Mouse (Mus musculus): ENCODE measurements at regions not wholly inside any gene's neighbourhood (a gene's known extent, or its start where the extent isn't known, plus 50 kb on each side); places are given as distances from the start of the nearest gene placed in this dataset.
A peak's percentile ranks its signal among the peaks of the same experiment; 100 is the strongest.

DNA sequence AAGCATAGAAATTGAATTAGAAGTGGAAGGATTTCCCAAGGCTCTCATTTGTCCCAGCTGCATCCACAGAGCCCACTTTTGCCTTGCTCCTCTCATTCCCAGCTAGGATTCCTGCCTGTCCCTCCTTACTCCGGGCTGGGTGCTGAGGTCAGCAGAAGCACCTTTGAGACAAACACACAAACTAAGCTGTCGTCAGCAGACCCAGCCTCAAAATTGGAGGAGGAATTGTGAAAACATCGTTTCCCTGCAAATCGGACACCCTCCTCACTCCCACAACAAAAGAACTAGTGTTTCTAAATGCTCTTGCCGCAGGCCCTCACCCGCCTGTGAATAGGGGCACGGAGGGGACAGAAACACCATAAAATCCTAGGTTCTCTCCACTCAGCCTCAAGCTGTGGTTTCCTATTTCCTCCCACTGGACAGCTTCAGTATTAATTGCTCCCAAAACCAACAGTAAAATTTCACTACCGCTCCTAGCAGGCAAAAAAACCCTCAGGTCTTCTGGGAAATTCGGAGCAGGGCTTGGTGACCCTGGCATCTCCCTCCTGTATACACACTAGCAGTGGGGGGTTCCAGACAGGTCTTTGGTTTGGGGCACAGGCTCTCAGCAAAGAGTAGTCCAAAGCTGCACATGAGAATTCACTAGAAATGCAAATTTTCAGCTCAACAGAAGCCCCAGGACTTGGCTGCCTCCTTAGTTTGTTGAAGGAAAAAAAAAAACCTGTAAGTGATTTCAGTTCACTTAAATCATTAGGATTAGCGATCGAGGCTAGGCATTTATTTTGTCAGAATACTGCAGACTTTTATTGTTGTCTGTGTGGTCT lies 123.5 kb upstream of the Adamts9 start:
- no peak for ATAC-seq
- Histone ChIP-seq H3K9ac (ENCODE audit: low read depth, low read length) (peak overlapping the region; percentile 24; the same call in 1 of the 2 replicates), H3K4me1 (ENCODE audit: control insufficient read depth, insufficient read depth, low read length) (peaks cover 14% of the 10 kb centered on the region), H3K9me3 (ENCODE audit: control insufficient read depth, low read length) (no peaks in the 10 kb centered on the region), H3K27me3 (replicated peaks; ENCODE audit: control insufficient read depth, insufficient read depth, low read length) (no peaks in the 10 kb centered on the region), H3K36me3 (ENCODE audit: control insufficient read depth, insufficient read depth, low read length) (no peaks in the 10 kb centered on the region), H3K4me3 (ENCODE audit: low read length) (0 out of 2 replicates have a peak overlapping the region, but pooled peaks have one; percentile 1), H3K4me2 (ENCODE audit: low read depth, low read length) (peak overlapping the region; percentile 23), H3K27ac (ENCODE audit: low read length) (peak overlapping the region; percentile 46)
- WGBS, result 36% methylated on average over 11 of the region's 11 CpGs

- WGBS, result 43% methylated on average over 12 of the region's 12 CpGs
- Histone ChIP-seq H3K4me1 (ENCODE audit: control insufficient read depth, insufficient read depth, low read length) (peaks cover 14% of the 10 kb centered on the region), H3K4me3 (ENCODE audit: low read length) (0 out of 2 replicates have a peak overlapping the region, but pooled peaks have one; percentile 1), H3K4me2 (ENCODE audit: low read depth, low read length) (peak overlapping the region; percentile 23), H3K9ac (ENCODE audit: low read depth, low read length) (peak overlapping the region; percentile 24; the same call in 1 of the 2 replicates), H3K36me3 (ENCODE audit: control insufficient read depth, insufficient read depth, low read length) (no peaks in the 10 kb centered on the region), H3K27ac (ENCODE audit: low read length) (peak overlapping the region; percentile 46; the same call in 1 of the 2 replicates), H3K9me3 (ENCODE audit: control insufficient read depth, low read length) (no peaks in the 10 kb centered on the region), H3K27me3 (replicated peaks; ENCODE audit: control insufficient read depth, insufficient read depth, low read length) (no peaks in the 10 kb centered on the region)
- peak; percentile 36; the same call in 1 of the 2 replicates for ATAC-seq
Measured at GRCm38 (mm10) chr6:93065917-93066552, 122.7 kb upstream of the Adamts9 start.

DNA sequence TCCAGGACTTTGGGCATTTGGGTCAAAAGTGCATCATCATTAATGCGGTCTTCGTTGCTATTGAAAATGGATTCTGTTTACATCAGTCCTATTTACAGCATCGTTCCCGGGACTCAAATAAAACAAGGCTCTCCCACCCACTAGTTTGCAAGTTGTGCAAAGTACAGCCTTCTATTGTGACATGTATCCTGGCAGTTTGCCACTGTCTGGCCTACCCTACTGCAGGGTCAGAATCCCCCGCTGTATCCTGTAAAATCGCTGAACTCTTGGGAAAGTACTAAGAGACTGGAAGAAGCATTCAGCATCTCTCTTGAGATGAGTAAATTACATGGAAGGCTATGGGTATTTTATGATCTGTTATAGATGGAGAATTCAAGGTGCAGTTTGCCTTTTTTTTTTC lies 122.1 kb upstream of the Adamts9 start:
- Histone ChIP-seq H3K9me3 (ENCODE audit: control insufficient read depth, low read length) (no peaks in the 10 kb centered on the region), H3K9ac (ENCODE audit: low read depth, low read length) (no peak overlapping the region), H3K4me2 (ENCODE audit: low read depth, low read length) (no peak overlapping the region), H3K4me3 (ENCODE audit: low read length) (no peak overlapping the region), H3K27ac (ENCODE audit: low read length) (no peak overlapping the region), H3K36me3 (ENCODE audit: control insufficient read depth, insufficient read depth, low read length) (no peaks in the 10 kb centered on the region), H3K27me3 (replicated peaks; ENCODE audit: control insufficient read depth, insufficient read depth, low read length) (no peaks in the 10 kb centered on the region), H3K4me1 (ENCODE audit: control insufficient read depth, insufficient read depth, low read length) (peaks cover 14% of the 10 kb centered on the region)
- ATAC-seq, result no peak
- WGBS, result 62% methylated on average over 6 of the region's 6 CpGs

GRCm38 (mm10) chr6:93064366-93064765 lies 121.1 kb upstream of the Adamts9 start:
- H3K36me3 ChIP-seq (ENCODE audit: control insufficient read depth, insufficient read depth, low read length), result no peaks in the 10 kb centered on the region
- peaks cover 14% of the 10 kb centered on the region for H3K4me1 ChIP-seq (ENCODE audit: control insufficient read depth, insufficient read depth, low read length)
- 76% methylated on average over 7 of the region's 7 CpGs for WGBS
- H3K27me3 ChIP-seq (replicated peaks; ENCODE audit: control insufficient read depth, insufficient read depth, low read length), result no peaks in the 10 kb centered on the region
- ATAC-seq, result no peak
- no peak overlapping the region for H3K4me2 ChIP-seq (ENCODE audit: low read depth, low read length)
- no peak overlapping the region for H3K4me3 ChIP-seq (ENCODE audit: low read length)
- H3K9me3 ChIP-seq (ENCODE audit: control insufficient read depth, low read length), result no peaks in the 10 kb centered on the region
- no peak overlapping the region for H3K27ac ChIP-seq (ENCODE audit: low read length)
- no peak overlapping the region for H3K9ac ChIP-seq (ENCODE audit: low read depth, low read length)

- Histone ChIP-seq H3K4me2 (ENCODE audit: low read depth, low read length) (no peak overlapping the region), H3K4me3 (ENCODE audit: low read length) (no peak overlapping the region), H3K4me1 (ENCODE audit: control insufficient read depth, insufficient read depth, low read length) (peaks cover 11% of the 10 kb centered on the region), H3K27ac (ENCODE audit: low read length) (no peak overlapping the region), H3K36me3 (ENCODE audit: control insufficient read depth, insufficient read depth, low read length) (no peaks in the 10 kb centered on the region), H3K9ac (ENCODE audit: low read depth, low read length) (no peak overlapping the region), H3K9me3 (ENCODE audit: control insufficient read depth, low read length) (no peaks in the 10 kb centered on the region), H3K27me3 (replicated peaks; ENCODE audit: control insufficient read depth, insufficient read depth, low read length) (no peaks in the 10 kb centered on the region)
- ATAC-seq, result no peak
- WGBS, result 78% methylated on average over 3 of the region's 3 CpGs
Measured at GRCm38 (mm10) chr6:93061741-93062140, 118.4 kb upstream of the Adamts9 start.

- no peak for ATAC-seq
- Histone ChIP-seq H3K9me3 (ENCODE audit: control insufficient read depth, low read length) (no peaks in the 10 kb centered on the region), H3K27ac (ENCODE audit: low read length) (no peak overlapping the region), H3K27me3 (replicated peaks; ENCODE audit: control insufficient read depth, insufficient read depth, low read length) (no peaks in the 10 kb centered on the region), H3K4me1 (ENCODE audit: control insufficient read depth, insufficient read depth, low read length) (no peaks in the 10 kb centered on the region), H3K36me3 (ENCODE audit: control insufficient read depth, insufficient read depth, low read length) (no peaks in the 10 kb centered on the region), H3K9ac (ENCODE audit: low read depth, low read length) (no peak overlapping the region), H3K4me2 (ENCODE audit: low read depth, low read length) (no peak overlapping the region), H3K4me3 (ENCODE audit: low read length) (no peak overlapping the region)
- 56% methylated on average over 2 of the region's 2 CpGs for WGBS
Measured at GRCm38 (mm10) chr6:93045524-93045923, 102.2 kb upstream of the Adamts9 start.

DNA sequence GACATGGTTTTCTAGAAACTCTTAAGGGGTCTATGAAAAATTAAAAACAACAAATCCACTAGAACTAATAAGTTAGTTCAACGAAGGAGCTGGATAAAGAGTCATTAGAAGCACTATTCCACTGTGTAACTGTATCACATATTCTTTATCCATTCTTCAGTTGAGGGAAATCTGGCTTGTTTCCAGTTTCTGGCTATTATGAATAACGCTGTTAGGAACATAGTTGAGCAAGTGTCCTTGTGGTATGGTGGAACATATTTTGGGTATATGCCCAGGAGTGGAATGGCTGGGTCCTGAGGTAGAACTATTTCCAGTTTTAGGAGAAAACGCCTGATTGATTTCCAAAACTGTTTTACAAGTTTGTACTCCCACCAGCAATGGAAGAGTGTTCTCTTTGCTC lies 97.7 kb upstream of the Adamts9 start:
- Histone ChIP-seq H3K9me3 (ENCODE audit: control insufficient read depth, low read length) (no peaks in the 10 kb centered on the region), H3K27ac (ENCODE audit: low read length) (no peak overlapping the region), H3K9ac (ENCODE audit: low read depth, low read length) (no peak overlapping the region), H3K4me3 (ENCODE audit: low read length) (no peak overlapping the region), H3K36me3 (ENCODE audit: control insufficient read depth, insufficient read depth, low read length) (no peaks in the 10 kb centered on the region), H3K4me1 (ENCODE audit: control insufficient read depth, insufficient read depth, low read length) (no peaks in the 10 kb centered on the region), H3K4me2 (ENCODE audit: low read depth, low read length) (no peak overlapping the region), H3K27me3 (replicated peaks; ENCODE audit: control insufficient read depth, insufficient read depth, low read length) (no peaks in the 10 kb centered on the region)
- 82% methylated on average over 3 of the region's 3 CpGs for WGBS
- no peak for ATAC-seq

DNA sequence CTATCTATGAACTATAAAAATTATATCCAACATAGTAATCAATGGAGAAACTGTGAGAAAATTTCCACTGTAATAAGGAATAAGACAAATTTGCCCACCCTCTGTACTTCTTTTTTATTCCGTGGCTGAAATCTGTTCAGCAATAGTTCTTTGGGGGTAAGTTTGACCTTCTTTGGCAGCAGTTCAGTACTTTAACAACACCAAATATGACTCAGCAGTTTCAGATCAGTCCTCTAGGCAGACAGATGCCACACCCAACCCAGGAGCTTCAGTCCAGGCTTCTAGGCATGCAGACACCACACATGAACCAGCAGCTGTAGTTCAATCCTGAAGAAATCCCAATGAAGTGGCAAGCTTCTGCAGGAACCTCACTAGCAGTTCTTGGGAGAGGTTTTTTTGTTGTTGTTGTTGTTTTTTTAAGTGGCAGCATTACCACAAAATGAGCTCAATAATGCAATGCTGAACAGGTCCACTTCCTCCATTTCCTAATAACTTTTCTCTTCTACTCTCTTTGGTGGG lies 88.6 kb upstream of the Adamts9 start:
- Histone ChIP-seq H3K27me3 (replicated peaks; ENCODE audit: control insufficient read depth, insufficient read depth, low read length) (no peaks in the 10 kb centered on the region), H3K27ac (ENCODE audit: low read length) (no peak overlapping the region), H3K4me2 (ENCODE audit: low read depth, low read length) (no peak overlapping the region), H3K9ac (ENCODE audit: low read depth, low read length) (no peak overlapping the region), H3K9me3 (ENCODE audit: control insufficient read depth, low read length) (no peaks in the 10 kb centered on the region), H3K36me3 (ENCODE audit: control insufficient read depth, insufficient read depth, low read length) (no peaks in the 10 kb centered on the region), H3K4me1 (ENCODE audit: control insufficient read depth, insufficient read depth, low read length) (no peaks in the 10 kb centered on the region), H3K4me3 (ENCODE audit: low read length) (no peak overlapping the region)
- ATAC-seq, result no peak
- 74% methylated on average over 1 of the region's 1 CpGs for WGBS

All from intestine, embryonic 16.5 days (tissue).